Mouse (Mus musculus) adrenal gland, adult 18-20 months (tissue): Measurements from ENCODE around the gene Rab40c. TPM values are rescaled to one million over a fixed set of nuclear protein-coding genes. Genes with fewer than 3 reads are reported as not detected.

Experiments
- DNase-seq, 2 experiments: peaks; one replicate each; pipeline ENCODE4 v3.0.0; 2021 to 2022; ENCODE audit warnings: low spot score in 2 of 2
- total RNA-seq, 2 experiments: library from RNA; stranded (reverse); gene quantifications; 1 replicate in 1 of 2; 2 replicates in 1 of 2; pipeline ENCODE4 v1.2.3; 2021

Gene Rab40c
- total RNA-seq, 2 experiments from 2014 or later: 20.6 to 32.6 TPM

- DNase-seq: no peak
Measured at GRCm38 (mm10) chr17:25907640-25908039, 11.9 kb downstream of the Rab40c start.

DNA sequence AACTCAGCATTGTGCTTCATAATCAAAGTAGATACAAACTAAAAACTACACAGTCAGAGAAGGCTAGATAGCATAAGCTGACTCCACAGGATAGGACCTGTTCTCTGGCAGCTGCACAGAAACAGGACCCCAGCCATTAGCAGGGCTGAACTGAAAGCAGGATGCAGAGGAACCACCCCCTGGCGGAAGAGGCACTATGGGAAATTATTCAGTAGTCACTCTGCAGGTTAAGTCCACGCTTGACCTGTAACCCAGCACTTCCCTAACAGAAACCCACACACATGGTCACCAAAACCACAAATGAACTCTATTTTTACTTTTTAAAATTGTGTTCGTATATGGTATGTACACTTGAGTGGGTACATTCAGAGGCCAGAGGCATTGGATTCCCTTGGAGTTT, 16.5 kb downstream of the Rab40c start:
- no peak for DNase-seq

GRCm38 (mm10) chr17:25900193-25900592, 19.3 kb downstream of the Rab40c start:
- DNase-seq: no peak

DNA sequence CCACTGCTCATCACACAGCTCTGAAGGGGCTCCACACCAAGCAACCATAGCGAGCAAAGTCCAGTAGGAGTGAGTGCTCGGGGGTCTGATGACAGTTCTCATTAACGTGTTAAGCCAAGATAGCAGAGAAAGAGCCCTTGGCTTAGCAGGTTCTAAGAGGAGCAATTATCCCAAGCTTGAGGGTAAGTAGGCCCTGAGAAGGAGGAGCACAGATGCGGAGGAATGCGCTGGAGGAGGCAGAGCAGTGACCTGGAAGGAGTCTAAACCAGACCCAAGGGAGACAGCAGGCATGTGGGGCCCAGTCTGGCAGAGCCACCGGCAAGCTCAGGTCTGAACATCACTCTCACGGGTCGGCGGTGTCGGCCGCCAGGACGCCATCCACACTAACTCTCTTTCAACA, 23.6 kb downstream of the Rab40c start:
- no peak for DNase-seq

GRCm38 (mm10) chr17:25895415-25895814, 24.1 kb downstream of the Rab40c start:
- DNase-seq: no peak

GRCm38 (mm10) chr17:25893975-25894617, 25.4 kb downstream of the Rab40c start:
- peak; percentile 65 to 70 for DNase-seq

DNA sequence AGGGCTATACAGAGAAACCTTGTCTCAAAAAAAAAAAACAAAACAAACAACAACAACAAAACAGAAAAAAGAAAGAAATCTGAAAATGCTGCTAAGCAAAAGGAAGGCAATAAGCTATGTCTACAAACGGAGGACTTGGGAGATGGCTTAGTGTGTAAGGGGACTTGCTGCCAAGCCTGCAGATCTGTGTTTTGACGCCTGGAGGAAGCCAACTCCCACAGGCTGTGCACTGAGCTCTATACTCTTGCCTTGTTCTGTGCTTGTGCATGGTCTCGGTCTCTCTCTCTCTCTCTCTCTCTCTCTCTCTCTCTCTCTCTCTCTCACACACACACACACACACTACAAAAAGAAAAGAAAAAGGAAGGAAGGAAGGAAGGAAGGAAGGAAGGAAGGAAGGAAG, 30.7 kb downstream of the Rab40c start:
- DNase-seq: no peak

GRCm38 (mm10) chr17:25887467-25887866, 32.1 kb downstream of the Rab40c start:
- no peak for DNase-seq

DNA sequence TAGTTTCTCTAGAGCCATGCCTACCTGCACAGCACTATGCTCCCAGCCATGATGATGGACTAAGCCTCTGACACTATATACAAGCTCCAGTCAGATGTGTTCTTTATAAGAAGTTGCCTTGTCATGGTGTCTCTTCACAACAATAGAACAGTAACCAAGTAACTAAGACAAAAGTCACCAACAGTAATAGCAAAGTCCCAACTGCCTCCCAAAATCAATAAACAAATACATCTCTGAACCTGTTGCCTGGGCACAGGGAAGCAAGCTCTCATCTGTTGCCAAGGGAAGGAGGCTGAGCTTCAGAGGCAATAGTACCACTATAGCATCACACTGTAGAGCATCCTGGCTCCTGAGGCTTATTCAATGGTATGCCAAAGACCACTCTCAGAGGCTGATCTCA, 32.7 kb downstream of the Rab40c start:
- DNase-seq: no peak

DNA sequence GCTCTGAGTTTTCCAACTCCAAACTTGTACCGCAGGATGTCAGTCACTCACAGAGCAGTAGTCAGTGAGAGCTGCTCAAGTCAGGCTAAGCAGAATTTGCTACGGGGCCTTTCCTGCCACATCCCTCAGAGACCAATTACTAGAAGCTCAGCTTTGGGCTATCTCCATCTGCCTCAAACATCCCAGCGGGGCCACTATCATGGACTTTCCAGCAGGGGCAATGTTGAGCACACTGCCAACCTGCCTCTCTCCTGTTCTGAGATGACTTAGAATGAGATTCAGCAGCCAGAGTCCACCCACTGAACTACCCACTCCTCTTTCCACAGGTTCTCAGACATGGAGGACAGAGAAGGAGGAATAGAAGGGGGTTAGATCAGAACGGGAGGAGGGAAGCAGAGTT, 33.9 kb downstream of the Rab40c start:
- no peak for DNase-seq

DNA sequence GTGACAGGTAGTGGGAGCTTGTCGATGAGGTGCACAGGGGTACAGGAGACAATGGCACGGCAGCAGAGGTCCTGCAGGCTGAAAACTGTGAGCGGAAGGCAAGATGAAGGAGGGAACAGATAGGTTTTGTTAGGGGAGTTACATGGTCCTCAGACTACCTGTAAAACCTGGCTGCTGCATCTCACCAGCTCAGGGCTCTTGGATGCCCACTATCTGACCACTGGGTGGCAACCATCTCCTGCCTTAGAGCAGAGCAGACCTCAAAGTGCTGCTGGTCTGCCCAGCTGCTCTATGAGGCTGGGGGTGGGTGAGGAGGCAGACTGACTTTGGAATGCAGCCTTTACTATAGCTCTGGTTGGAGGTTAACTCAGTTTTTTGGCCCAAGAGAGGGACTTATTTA, 35.7 kb downstream of the Rab40c start:
- DNase-seq: no peak

DNA sequence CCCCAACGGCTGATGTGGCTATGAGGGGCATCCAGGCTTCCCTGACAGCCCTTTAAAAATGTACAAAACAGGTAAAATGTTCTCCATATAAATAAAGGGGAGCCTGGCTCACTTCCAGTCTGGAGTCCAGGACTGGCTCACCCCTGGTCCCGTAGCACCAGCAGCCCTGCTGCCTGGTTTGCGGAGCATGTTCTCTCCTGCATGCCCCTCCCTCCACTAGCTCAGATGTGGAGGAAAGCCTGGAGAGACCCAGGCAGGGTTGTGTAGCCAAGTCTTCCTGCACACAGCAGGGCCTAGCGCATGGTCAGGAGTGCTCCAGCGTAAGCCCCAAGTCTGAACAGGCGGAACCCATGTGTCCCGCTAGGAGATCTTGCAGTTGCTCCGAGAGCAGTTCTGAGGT, 36.3 kb downstream of the Rab40c start:
- DNase-seq: no peak

DNA sequence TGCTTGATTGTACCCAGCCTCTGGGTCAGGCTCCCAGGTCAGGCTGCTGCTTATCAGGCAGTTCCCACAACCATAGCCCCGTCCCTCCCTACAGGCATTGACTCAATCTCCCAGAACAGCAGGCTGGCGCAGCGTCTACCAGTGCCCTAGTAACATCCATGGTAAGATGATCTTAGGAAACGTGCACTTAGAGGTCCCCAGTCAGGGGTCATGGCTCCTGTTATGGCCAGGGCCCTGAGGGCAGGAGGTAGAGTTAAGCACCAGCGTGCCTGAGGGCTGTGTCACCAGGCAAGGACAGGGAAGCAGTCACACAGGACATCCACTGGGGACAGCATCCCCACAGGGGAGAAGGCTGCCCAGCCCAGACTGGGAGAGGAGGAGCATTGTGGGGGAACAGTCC, 37.2 kb downstream of the Rab40c start:
- DNase-seq: no peak

- no peak for DNase-seq
Measured at GRCm38 (mm10) chr17:25881691-25882090, 37.8 kb downstream of the Rab40c start.

- DNase-seq: no peak
Measured at GRCm38 (mm10) chr17:25880913-25881641, 38.5 kb downstream of the Rab40c start.

DNA sequence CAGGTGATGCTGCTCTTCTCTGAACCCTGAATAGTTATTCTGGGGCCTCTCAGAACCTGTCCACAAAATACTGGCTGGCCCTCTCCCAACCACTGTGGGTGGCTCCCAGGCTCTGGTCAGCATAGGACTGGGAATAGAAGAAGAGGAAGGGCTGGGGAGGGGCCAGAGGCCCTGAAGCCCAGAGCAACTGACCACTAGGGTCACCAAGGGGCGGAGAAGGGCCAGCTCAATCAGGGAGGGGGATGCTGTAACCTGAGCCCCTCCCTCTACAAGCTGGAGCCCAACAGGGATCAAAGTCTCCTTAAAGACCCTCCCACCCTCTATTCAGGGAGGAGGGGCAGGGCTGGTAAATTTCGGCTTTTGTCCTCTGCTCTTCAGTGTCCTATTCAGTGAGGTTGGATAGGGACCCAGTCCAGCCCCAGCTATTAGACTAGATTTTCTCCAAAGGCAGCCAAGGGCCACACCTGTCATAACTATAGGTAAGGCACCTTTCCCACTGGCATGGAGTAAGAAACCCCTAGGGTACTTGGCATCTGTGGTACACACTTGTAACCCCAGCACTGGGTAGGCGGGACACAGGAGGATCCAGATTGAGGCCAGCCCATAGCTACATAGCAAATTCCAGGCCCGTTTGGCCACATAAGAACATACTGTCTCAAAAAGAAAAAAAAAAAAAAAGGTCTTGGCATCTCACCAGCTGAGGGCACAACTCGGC, 39.2 kb downstream of the Rab40c start, which contains the start of gene Wfikkn1:
TSS of gene Wfikkn1 (minus strand) at position 663 of the 715 bp plus-strand sequence.
- no peak for DNase-seq

- no peak for DNase-seq
Measured at GRCm38 (mm10) chr17:25879750-25880149, 39.8 kb downstream of the Rab40c start.

GRCm38 (mm10) chr17:25879261-25879660, 40.3 kb downstream of the Rab40c start:
- no peak for DNase-seq

DNA sequence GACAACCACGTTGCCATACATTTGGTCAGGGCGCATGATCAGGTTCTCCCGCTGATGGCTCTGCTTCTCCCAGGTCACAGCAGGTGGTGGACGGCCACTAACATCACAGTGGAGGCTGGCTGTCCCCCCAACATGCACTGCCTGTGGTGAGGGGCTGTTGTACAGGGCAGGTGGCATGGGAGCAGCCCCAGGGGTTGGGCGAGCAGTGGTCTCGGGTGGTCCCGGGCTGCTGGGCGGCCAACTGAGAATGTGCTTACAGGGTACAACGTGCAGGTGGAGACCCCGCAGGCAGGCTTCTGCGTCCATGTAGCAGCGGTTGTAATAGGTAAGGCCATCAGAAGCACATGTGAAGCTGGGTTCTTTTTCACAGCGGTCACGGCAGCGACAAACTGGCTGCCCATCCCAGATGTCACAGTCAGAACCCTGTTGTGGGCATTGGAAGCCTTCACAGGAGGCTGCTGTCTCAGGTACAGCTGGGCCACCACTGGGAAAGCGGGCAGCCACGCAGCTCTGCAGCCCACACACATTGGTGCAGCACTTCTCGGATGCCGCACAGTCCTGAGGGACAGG, 40.8 kb downstream of the Rab40c start:
- no peak for DNase-seq

- no peak for DNase-seq
Measured at GRCm38 (mm10) chr17:25877741-25878610, 41.6 kb downstream of the Rab40c start.

GRCm38 (mm10) chr17:25877025-25877424, 42.5 kb downstream of the Rab40c start:
- no peak for DNase-seq
